Mouse (Mus musculus): ENCODE measurements around the gene Gne. TPM values are rescaled to one million over a fixed set of nuclear protein-coding genes. Genes with fewer than 3 reads are reported as not detected.

The Gne gene
- 29.9 TPM in 2 replicates for polyA plus RNA-seq (2015; fragmentation: Nextera tagmentation; extraction: Ambion mirVana)

GRCm38 (mm10) chr4:44083945-44084344 lies at the start of gene Gne:
TSS of gene Gne (minus strand) at chr4:44084177.
- no peaks in the 10 kb centered on the region for H3K27me3 ChIP-seq (ENCODE audit: control insufficient read depth, insufficient read depth, low read depth, low read length)
- H3K36me3 ChIP-seq (ENCODE audit: control insufficient read depth, insufficient read depth, low read length), result no peaks in the 10 kb centered on the region
- H3K9me3 ChIP-seq (replicated peaks; ENCODE audit: control insufficient read depth, low read length, poor library complexity, severe bottlenecking), result no peaks in the 10 kb centered on the region
- no peak within 1 kb of the TSS for H3K9ac ChIP-seq (ENCODE audit: low read depth, low read length)
- H3K4me2 ChIP-seq (ENCODE audit: low read length), result no peak within 1 kb of the TSS
- WGBS, result 20% methylated on average over 11 of the region's 11 CpGs
- no peaks in the 10 kb centered on the region; the same call in 1 of the 2 replicates for H3K4me1 ChIP-seq (ENCODE audit: control insufficient read depth, insufficient read depth, low read length)
- H3K4me3 ChIP-seq (ENCODE audit: low read depth, low read length), result no peak within 1 kb of the TSS
- no peak within 1 kb of the TSS for H3K27ac ChIP-seq (ENCODE audit: low read length)
- ATAC-seq, result no peak

- no peak for ATAC-seq
- WGBS, result 96% methylated on average over 12 of the region's 12 CpGs
- H3K27me3 ChIP-seq (ENCODE audit: control insufficient read depth, insufficient read depth, low read depth, low read length), result no peaks in the 10 kb centered on the region
- no peak overlapping the region for H3K4me2 ChIP-seq (ENCODE audit: low read length)
- H3K4me1 ChIP-seq (ENCODE audit: control insufficient read depth, insufficient read depth, low read length), result no peaks in the 10 kb centered on the region
- H3K36me3 ChIP-seq (ENCODE audit: control insufficient read depth, insufficient read depth, low read length), result peaks cover 28% of the 10 kb centered on the region
- no peak overlapping the region for H3K27ac ChIP-seq (ENCODE audit: low read length)
- no peak overlapping the region for H3K4me3 ChIP-seq (ENCODE audit: low read depth, low read length)
- no peaks in the 10 kb centered on the region for H3K9me3 ChIP-seq (replicated peaks; ENCODE audit: control insufficient read depth, low read length, poor library complexity, severe bottlenecking)
- no peak overlapping the region for H3K9ac ChIP-seq (ENCODE audit: low read depth, low read length)
Measured at GRCm38 (mm10) chr4:44126805-44127204, 42.8 kb upstream of the Gne start.

GRCm38 (mm10) chr4:44119410-44120201 lies 35.6 kb upstream of the Gne start:
- Histone ChIP-seq H3K4me3 (ENCODE audit: low read depth, low read length) (no peak overlapping the region), H3K9me3 (replicated peaks; ENCODE audit: control insufficient read depth, low read length, poor library complexity, severe bottlenecking) (no peaks in the 10 kb centered on the region), H3K27ac (ENCODE audit: low read length) (no peak overlapping the region), H3K4me1 (ENCODE audit: control insufficient read depth, insufficient read depth, low read length) (no peaks in the 10 kb centered on the region), H3K4me2 (ENCODE audit: low read length) (no peak overlapping the region), H3K27me3 (ENCODE audit: control insufficient read depth, insufficient read depth, low read depth, low read length) (no peaks in the 10 kb centered on the region), H3K9ac (ENCODE audit: low read depth, low read length) (no peak overlapping the region), H3K36me3 (ENCODE audit: control insufficient read depth, insufficient read depth, low read length) (no peaks in the 10 kb centered on the region)
- WGBS, result 56% methylated on average over 9 of the region's 9 CpGs
- ATAC-seq, result peak; percentile 32; the same call in 1 of the 2 replicates

- no peak overlapping the region for H3K4me2 ChIP-seq (ENCODE audit: low read length)
- H3K4me3 ChIP-seq (ENCODE audit: low read depth, low read length), result no peak overlapping the region
- H3K4me1 ChIP-seq (ENCODE audit: control insufficient read depth, insufficient read depth, low read length), result peaks cover 3% of the 10 kb centered on the region; the same call in 1 of the 2 replicates
- no peaks in the 10 kb centered on the region for H3K27me3 ChIP-seq (ENCODE audit: control insufficient read depth, insufficient read depth, low read depth, low read length)
- H3K9me3 ChIP-seq (replicated peaks; ENCODE audit: control insufficient read depth, low read length, poor library complexity, severe bottlenecking), result no peaks in the 10 kb centered on the region
- no peak for ATAC-seq
- H3K36me3 ChIP-seq (ENCODE audit: control insufficient read depth, insufficient read depth, low read length), result no peaks in the 10 kb centered on the region
- WGBS, result 87% methylated on average over 13 of the region's 13 CpGs
- no peak overlapping the region for H3K9ac ChIP-seq (ENCODE audit: low read depth, low read length)
- H3K27ac ChIP-seq (ENCODE audit: low read length), result no peak overlapping the region
Measured at GRCm38 (mm10) chr4:44115046-44115445, 31.1 kb upstream of the Gne start.

GRCm38 (mm10) chr4:44113393-44114138 lies 29.6 kb upstream of the Gne start:
- peaks cover 3% of the 10 kb centered on the region; the same call in 1 of the 2 replicates for H3K4me1 ChIP-seq (ENCODE audit: control insufficient read depth, insufficient read depth, low read length)
- ATAC-seq, result no peak
- no peak overlapping the region for H3K4me2 ChIP-seq (ENCODE audit: low read length)
- no peaks in the 10 kb centered on the region for H3K36me3 ChIP-seq (ENCODE audit: control insufficient read depth, insufficient read depth, low read length)
- WGBS, result 33% methylated on average over 16 of the region's 16 CpGs
- H3K27me3 ChIP-seq (ENCODE audit: control insufficient read depth, insufficient read depth, low read depth, low read length), result no peaks in the 10 kb centered on the region
- no peak overlapping the region for H3K4me3 ChIP-seq (ENCODE audit: low read depth, low read length)
- H3K27ac ChIP-seq (ENCODE audit: low read length), result no peak overlapping the region
- no peaks in the 10 kb centered on the region for H3K9me3 ChIP-seq (replicated peaks; ENCODE audit: control insufficient read depth, low read length, poor library complexity, severe bottlenecking)
- H3K9ac ChIP-seq (ENCODE audit: low read depth, low read length), result no peak overlapping the region

GRCm38 (mm10) chr4:44112741-44113140 lies 28.8 kb upstream of the Gne start:
- no peak overlapping the region for H3K9ac ChIP-seq (ENCODE audit: low read depth, low read length)
- H3K9me3 ChIP-seq (replicated peaks; ENCODE audit: control insufficient read depth, low read length, poor library complexity, severe bottlenecking), result no peaks in the 10 kb centered on the region
- peaks cover 3% of the 10 kb centered on the region; the same call in 1 of the 2 replicates for H3K4me1 ChIP-seq (ENCODE audit: control insufficient read depth, insufficient read depth, low read length)
- no peaks in the 10 kb centered on the region for H3K36me3 ChIP-seq (ENCODE audit: control insufficient read depth, insufficient read depth, low read length)
- no peak overlapping the region for H3K27ac ChIP-seq (ENCODE audit: low read length)
- no peak overlapping the region for H3K4me3 ChIP-seq (ENCODE audit: low read depth, low read length)
- no peak for ATAC-seq
- 28% methylated on average over 4 of the region's 4 CpGs for WGBS
- no peaks in the 10 kb centered on the region for H3K27me3 ChIP-seq (ENCODE audit: control insufficient read depth, insufficient read depth, low read depth, low read length)
- no peak overlapping the region for H3K4me2 ChIP-seq (ENCODE audit: low read length)

- WGBS, result 84% methylated on average over 7 of the region's 7 CpGs
- no peak for ATAC-seq
Measured at GRCm38 (mm10) chr4:44110771-44111170, 26.8 kb upstream of the Gne start.

GRCm38 (mm10) chr4:44108297-44108696 lies 24.3 kb upstream of the Gne start:
- H3K9ac ChIP-seq (ENCODE audit: low read depth, low read length), result no peak overlapping the region
- H3K4me3 ChIP-seq (ENCODE audit: low read depth, low read length), result no peak overlapping the region
- 91% methylated on average over 6 of the region's 6 CpGs for WGBS
- H3K36me3 ChIP-seq (ENCODE audit: control insufficient read depth, insufficient read depth, low read length), result no peaks in the 10 kb centered on the region
- peaks cover 4% of the 10 kb centered on the region; the same call in 1 of the 2 replicates for H3K4me1 ChIP-seq (ENCODE audit: control insufficient read depth, insufficient read depth, low read length)
- ATAC-seq, result no peak
- no peak overlapping the region for H3K27ac ChIP-seq (ENCODE audit: low read length)
- no peak overlapping the region for H3K4me2 ChIP-seq (ENCODE audit: low read length)
- no peaks in the 10 kb centered on the region for H3K9me3 ChIP-seq (replicated peaks; ENCODE audit: control insufficient read depth, low read length, poor library complexity, severe bottlenecking)
- no peaks in the 10 kb centered on the region for H3K27me3 ChIP-seq (ENCODE audit: control insufficient read depth, insufficient read depth, low read depth, low read length)

More at GRCm38 (mm10) chr4:44110771-44111170, 26.8 kb upstream of the Gne start:
- no peaks in the 10 kb centered on the region for H3K27me3 ChIP-seq (ENCODE audit: control insufficient read depth, insufficient read depth, low read depth, low read length)
- no peaks in the 10 kb centered on the region for H3K36me3 ChIP-seq (ENCODE audit: control insufficient read depth, insufficient read depth, low read length)
- H3K4me3 ChIP-seq (ENCODE audit: low read depth, low read length), result no peak overlapping the region
- H3K27ac ChIP-seq (ENCODE audit: low read length), result no peak overlapping the region
- no peak overlapping the region for H3K9ac ChIP-seq (ENCODE audit: low read depth, low read length)
- no peaks in the 10 kb centered on the region for H3K9me3 ChIP-seq (replicated peaks; ENCODE audit: control insufficient read depth, low read length, poor library complexity, severe bottlenecking)
- peaks cover 6% of the 10 kb centered on the region; the same call in 1 of the 2 replicates for H3K4me1 ChIP-seq (ENCODE audit: control insufficient read depth, insufficient read depth, low read length)
- no peak overlapping the region for H3K4me2 ChIP-seq (ENCODE audit: low read length)

GRCm38 (mm10) chr4:44107339-44107738 lies 23.4 kb upstream of the Gne start:
- Histone ChIP-seq H3K4me3 (ENCODE audit: low read depth, low read length) (no peak overlapping the region), H3K27me3 (ENCODE audit: control insufficient read depth, insufficient read depth, low read depth, low read length) (no peaks in the 10 kb centered on the region), H3K9ac (ENCODE audit: low read depth, low read length) (no peak overlapping the region), H3K27ac (ENCODE audit: low read length) (no peak overlapping the region), H3K9me3 (replicated peaks; ENCODE audit: control insufficient read depth, low read length, poor library complexity, severe bottlenecking) (no peaks in the 10 kb centered on the region), H3K4me2 (ENCODE audit: low read length) (no peak overlapping the region), H3K36me3 (ENCODE audit: control insufficient read depth, insufficient read depth, low read length) (no peaks in the 10 kb centered on the region), H3K4me1 (ENCODE audit: control insufficient read depth, insufficient read depth, low read length) (peaks cover 3% of the 10 kb centered on the region; the same call in 1 of the 2 replicates)
- WGBS, result 58% methylated on average over 6 of the region's 6 CpGs
- no peak for ATAC-seq
